17 mouse cellular contexts compared by ENCODE assay signal in genomic region chr3:96031991-96032651, GRCm38 (mm10). TPM values are rescaled to one million over a fixed set of nuclear protein-coding genes. Genes with fewer than 3 reads are reported as not detected.
DNase-seq lines count a peak whose midpoint lies in the region; ATAC-seq lines count a peak whose summit lies in the region.
"Had no signal": no experiment of that assay in that cellular context is flagged by ENCODE, and none has a peak within 500 bp of the region (broad histone marks: within the 10 kb centered on the region; RNA-seq: fewer than 3 reads in every experiment).

No protein-coding gene starts in this region.

- H3K4me1 ChIP-seq in heart, embryonic 16.5 days (ENCODE audit: control insufficient read depth, insufficient read depth, low read length), result peaks cover 9% of the 10 kb centered on the region
- H3K4me1 ChIP-seq in brown adipose tissue, adult 24 weeks (ENCODE audit: control insufficient read depth, insufficient read depth, insufficient read length, low read length), result no peaks in the 10 kb centered on the region
- H3K4me1 ChIP-seq: forebrain, embryonic 13.5 days; limb, embryonic 15.5 days had no signal

- no peak overlapping the region for H3K4me2 ChIP-seq in heart, embryonic 16.5 days (ENCODE audit: low read depth, low read length)
- H3K4me2 ChIP-seq: forebrain, embryonic 13.5 days; limb, embryonic 15.5 days had no signal

- no peaks in the 10 kb centered on the region for H3K27me3 ChIP-seq in heart, embryonic 16.5 days (ENCODE audit: control insufficient read depth, insufficient read depth, low read length)
- H3K27me3 ChIP-seq: forebrain, embryonic 13.5 days; limb, embryonic 15.5 days had no signal

- H3K27ac ChIP-seq in heart, embryonic 16.5 days (ENCODE audit: low read length), result no peak overlapping the region
- H3K27ac ChIP-seq in brown adipose tissue, adult 24 weeks (replicated peaks; ENCODE audit: low read depth, low read length), result peak overlapping the region; percentile 50
- H3K27ac ChIP-seq: forebrain, embryonic 13.5 days; limb, embryonic 15.5 days had no signal

- ATAC-seq in heart, embryonic 16.5 days (replicated peaks; ENCODE audit: extremely low read depth, insufficient read depth, low FRiP score), result 0 out of 2 replicates have a peak, but pooled peaks have one; percentile 45
- ATAC-seq in monocyte, adult 5-6 weeks (replicated peaks; ENCODE audit: insufficient number of reproducible peaks, low FRiP score, low TSS enrichment, poor library complexity, severe bottlenecking), result peak; percentile 38; the same call in 1 of the 2 replicates
- ATAC-seq in erythroblast, adult 5-6 weeks (replicated peaks; ENCODE audit: low FRiP score, poor library complexity, severe bottlenecking), result no peak
- ATAC-seq: forebrain, embryonic 13.5 days; lung, postnatal 0 days; midbrain, embryonic 16.5 days had no signal

- no peak overlapping the region for H3K4me3 ChIP-seq in heart, embryonic 16.5 days (ENCODE audit: low read length)
- no peak overlapping the region for H3K4me3 ChIP-seq in brown adipose tissue, adult 24 weeks (ENCODE audit: insufficient read depth, low read depth, low read length)
- H3K4me3 ChIP-seq: forebrain, embryonic 13.5 days; limb, embryonic 15.5 days had no signal

- H3K36me3 ChIP-seq in heart, embryonic 16.5 days (ENCODE audit: control insufficient read depth, insufficient read depth), result 0 out of 2 replicates have a peak, but pooled peaks cover 2% of the 10 kb centered on the region

- H3K9me3 ChIP-seq in heart, embryonic 16.5 days (replicated peaks; ENCODE audit: control insufficient read depth, low read length), result no peaks in the 10 kb centered on the region
- H3K9me3 ChIP-seq: forebrain, embryonic 13.5 days; limb, embryonic 15.5 days had no signal

- no peak overlapping the region for H3K9ac ChIP-seq in heart, embryonic 16.5 days (ENCODE audit: low read length)
- H3K9ac ChIP-seq: forebrain, embryonic 13.5 days; limb, embryonic 15.5 days had no signal

- no peak for DNase-seq in heart, postnatal 4 days
- DNase-seq in thymus, postnatal 14 days, result peak; percentile 68
- no peak for DNase-seq in MN1 (ENCODE audit: low spot score)
- no peak for DNase-seq in adrenal gland, postnatal 10 days
- DNase-seq: gastrocnemius, postnatal 36 days; heart, postnatal 36 days; kidney, adult 11 months; kidney, postnatal 4 days; right cerebral cortex, postnatal 25 days had no signal

- WGBS in heart, embryonic 16.5 days, result 78% methylated on average over 6 of the region's 6 CpGs

RNA-seq across cellular contexts. Expression of gene Vps45, which starts 26.1 kb away (rescaled TPM):
- 34.6 and 39.4 TPM in 2 replicates for polyA plus RNA-seq in heart, embryonic 16.5 days (2015; fragmentation: Nextera tagmentation; extraction: Ambion mirVana)
- 10 to 100 TPM; 33.7 to 34.5 TPM for total RNA-seq in heart, postnatal 4 days (2021)
- polyA plus RNA-seq in brown adipose tissue, adult 24 weeks (2012; ENCODE audit: insufficient read depth, insufficient read length, missing spikeins), result 16.6 and 23.7 TPM in 2 replicates
- 18.1 to 75.8 TPM (median 21.4 TPM) in 3 replicates for total RNA-seq in monocyte, adult 5-6 weeks (2017)
- total RNA-seq in adrenal gland, postnatal 10 days (2021), result 10 to 100 TPM; 31.7 to 35.0 TPM
- 2.5 and 14.2 TPM in 2 replicates for total RNA-seq in erythroblast, adult 5-6 weeks (2015; ENCODE audit: low replicate concordance)
- 5.1 and 7.1 TPM in 2 replicates for total RNA-seq in erythroblast, adult 5-6 weeks (2017; ENCODE audit: low replicate concordance)

RNA-seq across cellular contexts. Expression of gene Plekho1, which starts 36.3 kb away (rescaled TPM):
- polyA plus RNA-seq in heart, embryonic 16.5 days (2015; fragmentation: Nextera tagmentation; extraction: Ambion mirVana), result 63.3 and 67.1 TPM in 2 replicates
- 100 to 1,000 TPM; 141 to 164 TPM for total RNA-seq in heart, postnatal 4 days (2021)
- 8.8 and 13.9 TPM in 2 replicates for polyA plus RNA-seq in brown adipose tissue, adult 24 weeks (2012; ENCODE audit: insufficient read depth, insufficient read length, missing spikeins)
- 73.1 to 144 TPM (median 131 TPM) in 3 replicates for total RNA-seq in monocyte, adult 5-6 weeks (2017)
- 10 to 100 TPM; 34.0 to 36.7 TPM for total RNA-seq in adrenal gland, postnatal 10 days (2021)
- 6.7 and 10.8 TPM in 2 replicates for total RNA-seq in erythroblast, adult 5-6 weeks (2015; ENCODE audit: low replicate concordance)
- 8.2 and 10.1 TPM in 2 replicates for total RNA-seq in erythroblast, adult 5-6 weeks (2017; ENCODE audit: low replicate concordance)
